Mouse (Mus musculus) C2C12 (cell line): ENCODE results near the gene Slc22a5.

ENCODE experiments used
- CTCF ChIP-seq: IDR thresholded peaks from one replicate; pipeline ENCODE4 v1.5.1; 2011; ENCODE audit not compliant: control insufficient read depth, insufficient read depth, insufficient read length
- MAX ChIP-seq: IDR thresholded peaks from one replicate; pipeline ENCODE4 v1.6.1; 2011; ENCODE audit warnings: mild to moderate bottlenecking, control low read depth
- MYOG ChIP-seq: IDR thresholded peaks from one replicate; pipeline ENCODE4 v1.6.1; 2011; ENCODE audit not compliant: control insufficient read depth, insufficient read length; ENCODE audit errors: extremely low read depth
- USF1 ChIP-seq: IDR thresholded peaks from one replicate; pipeline ENCODE4 v1.6.1; 2011; ENCODE audit warnings: low read depth, mild to moderate bottlenecking, control low read depth, moderate library complexity

DNA sequence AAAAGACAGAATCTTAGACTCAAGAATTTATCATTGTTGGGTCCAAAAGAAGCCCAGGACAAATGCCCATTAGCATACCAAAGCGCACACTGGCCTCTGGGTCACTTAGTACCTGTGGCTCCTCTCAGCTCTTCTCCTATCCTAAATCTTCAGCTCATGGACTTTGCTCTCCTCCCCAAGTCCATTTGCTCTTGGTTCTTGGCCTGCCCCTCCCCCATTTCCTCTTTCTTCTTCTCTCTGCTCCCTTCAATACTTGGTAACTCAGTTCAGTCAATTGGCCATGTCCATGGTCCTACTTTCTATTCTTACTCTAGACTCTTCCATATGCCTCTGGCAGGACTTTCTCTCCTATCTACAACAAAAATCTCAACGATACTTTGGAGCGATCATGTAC is 69.5 kb downstream of the Slc22a5 start:
- TF ChIP-seq CTCF: no peak
- TF ChIP-seq MYOG: no peak
- no peak for TF ChIP-seq MAX
- TF ChIP-seq USF1: no peak
